Mouse (Mus musculus) heart, postnatal 36 days (tissue): Measurements from ENCODE around the gene Hoxc13. TPM values are rescaled to one million over a fixed set of nuclear protein-coding genes. Genes with fewer than 3 reads are reported as not detected.

Source experiments
- DNase-seq, 2 experiments: peaks; one replicate each; pipeline ENCODE4 v3.0.0; 2021 to 2022
- intact Hi-C: fragments of 180-260 bp; cut with DNase I; formaldehyde crosslinking; loops from one replicate; pipeline ENCODE4 v1.15.1; 2025
- microRNA-seq, 2 experiments: library from miRNA; unstranded; fragments of <30 nt; microRNA quantifications; one replicate each; pipeline ENCODE4 v1.2.0; 2021; ENCODE audit warnings: borderline number of aligned reads in 2 of 2
- total RNA-seq, 2 experiments: library from RNA; stranded (reverse); gene quantifications; 2 replicates each; pipeline ENCODE4 v1.2.3; 2021

The Hoxc13 gene
- total RNA-seq, 2 experiments from 2014 or later, result not detected

DNA sequence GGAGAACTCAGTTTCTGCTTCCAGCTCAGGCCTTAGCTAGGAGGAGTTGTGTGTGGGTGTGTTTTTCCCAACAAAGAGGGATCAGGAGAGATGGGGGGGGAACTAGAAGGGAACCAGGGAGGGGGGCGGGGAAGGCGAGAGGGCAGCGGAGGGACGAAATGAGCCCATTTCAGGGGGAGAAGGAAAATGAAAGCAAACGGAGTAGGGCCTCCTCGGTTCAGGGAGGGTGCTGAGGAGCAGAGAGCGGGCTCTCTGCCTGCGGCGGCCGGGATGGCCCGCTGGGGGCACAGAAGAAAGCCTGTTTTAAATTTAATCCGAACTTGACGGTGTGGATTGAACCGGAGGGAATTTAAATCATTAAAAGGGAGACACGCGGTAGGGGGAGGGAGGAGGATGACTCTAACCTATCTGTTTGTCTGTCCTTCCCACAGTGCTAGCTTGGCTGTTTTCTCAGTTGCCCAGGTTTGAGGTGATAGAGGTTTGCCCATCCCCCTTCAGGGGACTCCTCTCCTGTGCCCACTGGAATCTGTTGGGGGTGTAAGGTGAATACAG, 56.6 kb downstream of the Hoxc13 start:
- intact Hi-C loops, result no loop called here
- no peak for DNase-seq

Small RNA genes within 50 kb of the gene (microRNA-seq; reads per million reads assigned to microRNA genes)
- 0 to 0.67 reads per million in 2 experiments for gene Mir196a-2

Other genes with a start within 250 kb of the Hoxc13 start
- 10 to 100 TPM; 42.5 to 46.1 TPM for gene Atp5g2, start 248.8 kb upstream of the Hoxc13 start, total RNA-seq
- 100 to 1,000 TPM; 111 to 137 TPM for gene Calcoco1, start 198.9 kb upstream of the Hoxc13 start, total RNA-seq
- not detected for gene Hoxc12, start 15.7 kb downstream of the Hoxc13 start, total RNA-seq
- gene Hoxc11, start 33.3 kb downstream of the Hoxc13 start, total RNA-seq, result not detected
- gene Hoxc10, start 45.7 kb downstream of the Hoxc13 start, total RNA-seq, result not detected
- gene Hoxc5, start 46.3 kb downstream of the Hoxc13 start, total RNA-seq, result not detected
- not detected for gene Hoxc9, start 55.3 kb downstream of the Hoxc13 start, total RNA-seq
- gene Hoxc8, start 69.5 kb downstream of the Hoxc13 start, total RNA-seq, result not detected
- under 1 TPM in 1 of 2 experiments, not detected in 1; 0.25 TPM for gene Hoxc6, start 77.2 kb downstream of the Hoxc13 start, total RNA-seq
- gene Hoxc4, start 97.8 kb downstream of the Hoxc13 start, total RNA-seq, result not detected
- gene Smug1, start 246.0 kb downstream of the Hoxc13 start, total RNA-seq, result 10 to 100 TPM; 13.2 to 15.7 TPM